In genomic region chr7:101094746-101095145, GRCm38 (mm10) we compare ENCODE assay signal across 1 mouse cellular context.
A peak's percentile ranks its signal among the peaks of the same experiment; 100 is the strongest.
TF ChIP-seq lines count a peak whose summit lies in the region.

No protein-coding gene starts in this region.

TF ChIP-seq in CH12.LX, 34 proteins besides CTCF, POLR2A, EP300 and RAD21 (continued from another document):
- TF ChIP-seq MAFK (IDR thresholded peaks at IDR 0.05; ENCODE audit: insufficient replicate concordance, low read length), result peak; percentile 56; the same call in 1 of the 2 replicates
- TF ChIP-seq E2F4 (IDR thresholded peaks at IDR 0.05; ENCODE audit: insufficient replicate concordance, low read depth, low read length), result no peak
- TF ChIP-seq UBTF (IDR thresholded peaks at IDR 0.05; ENCODE audit: low read depth, low read length), result no peak
- TF ChIP-seq NELFE (IDR thresholded peaks at IDR 0.05; ENCODE audit: low read depth, low read length), result no peak
- no peak for TF ChIP-seq ELF1 (IDR thresholded peaks at IDR 0.05; ENCODE audit: low read depth, low read length)
- no peak for TF ChIP-seq USF2 (conservative IDR thresholded peaks at IDR 0.05; ENCODE audit: low read depth, low read length)
- peak; percentile 55 for TF ChIP-seq ETS1 (conservative IDR thresholded peaks at IDR 0.05; ENCODE audit: low read depth, low read length)
- no peak for TF ChIP-seq SIN3A (IDR thresholded peaks at IDR 0.05; ENCODE audit: low read length)
- TF ChIP-seq KAT2A (IDR thresholded peaks at IDR 0.05; ENCODE audit: insufficient replicate concordance, low read length), result no peak
- no peak for TF ChIP-seq MXI1 (IDR thresholded peaks at IDR 0.05; ENCODE audit: low read depth, low read length)
- peak; percentile 28; the same call in 1 of the 2 replicates for TF ChIP-seq SMC3 (IDR thresholded peaks at IDR 0.05; ENCODE audit: low read depth, low read length)
- no peak for TF ChIP-seq ZC3H11A (IDR thresholded peaks at IDR 0.05; ENCODE audit: low read depth, low read length)
- TF ChIP-seq JUND (conservative IDR thresholded peaks at IDR 0.05; ENCODE audit: low read depth, low read length), result no peak
- TF ChIP-seq CHD2 (IDR thresholded peaks at IDR 0.05; ENCODE audit: low read length), result no peak; the same call in 1 of the 2 replicates
- TF ChIP-seq JUN (IDR thresholded peaks at IDR 0.05; ENCODE audit: insufficient read depth, low read depth, low read length), result no peak
- no peak for TF ChIP-seq GABPA (IDR thresholded peaks at IDR 0.05; ENCODE audit: insufficient replicate concordance, low read depth, low read length)
